Mouse (Mus musculus): Measurements from ENCODE around the gene Cyp2b23.
"Not testable (repeated sequence)": the region's sequence is repeated elsewhere in the genome, so short reads cannot be mapped to it uniquely, and the experiment has no call there.

The Cyp2b23 gene

GRCm38 (mm10) chr7:26686337-26686736, at the start of gene Cyp2b23:
Cyp2b23 (minus strand) TSS chr7:26686437.
- no peak for DNase-seq

GRCm38 (mm10) chr7:26711061-26711460, 24.8 kb upstream of the Cyp2b23 start:
- no peak for DNase-seq

- peak; percentile 4 for DNase-seq
Observed at GRCm38 (mm10) chr7:26707061-26707460, 20.8 kb upstream of the Cyp2b23 start.

GRCm38 (mm10) chr7:26706191-26706590, 20.0 kb upstream of the Cyp2b23 start:
- DNase-seq, result not testable (repeated sequence)

GRCm38 (mm10) chr7:26700151-26700550, 13.9 kb upstream of the Cyp2b23 start:
- DNase-seq, result no peak

GRCm38 (mm10) chr7:26685713-26686112, 524 bp downstream of the Cyp2b23 start:
- DNase-seq, result no peak

- DNase-seq, result not testable (repeated sequence)
Observed at GRCm38 (mm10) chr7:26667466-26667865, 18.8 kb downstream of the Cyp2b23 start.

- DNase-seq, result no peak
Observed at GRCm38 (mm10) chr7:26666011-26666410, 20.2 kb downstream of the Cyp2b23 start.

GRCm38 (mm10) chr7:26618364-26618763, 67.9 kb downstream of the Cyp2b23 start, which contains the start of gene Vmn1r185:
Vmn1r185 (minus strand) TSS chr7:26618464.
- DNase-seq, result not testable (repeated sequence)
